Mouse (Mus musculus) liver, postnatal 0 days (tissue): ENCODE measurements around the gene Prps1.

Experiments
- CTCF ChIP-seq: sonication (generic); IDR thresholded peaks from 2 replicates; pipeline ENCODE4 v1.5.1; 2016; ENCODE audit warnings: antibody characterized with exemption, low read depth
- EP300 ChIP-seq: IDR thresholded peaks from 2 replicates; pipeline ENCODE4 v1.6.1; 2016; ENCODE audit warnings: antibody characterized with exemption, low read depth, mild to moderate bottlenecking

- TF ChIP-seq CTCF (no peak), EP300 (no peak)
These were observed 6.3 kb upstream of the Prps1 start for GRCm38 (mm10) chrX:140450071-140450470.
